Mouse (Mus musculus) kidney, embryonic 16.5 days (tissue): ENCODE results near the gene Mmrn1. TPM values are rescaled to one million over a fixed set of nuclear protein-coding genes. Genes with fewer than 3 reads are reported as not detected.

Experiments used
- ATAC-seq: fragments of 200-750 bp; cut with Nextera tagmentation; 2 replicates; pipeline ENCODE4 v1.8.0; 2017; ENCODE audit warnings: moderate TSS enrichment; ENCODE audit not compliant: low FRiP score, low TSS enrichment
- H3K27ac ChIP-seq: fragments of 300-500 bp; sonication (generic); 2 replicates; pipeline ENCODE4 v1.5.1; 2014; ENCODE audit warnings: low read length
- H3K27me3 ChIP-seq: fragments of 300-500 bp; sonication (generic); 2 replicates; pipeline ENCODE4 v1.6.1; 2014; ENCODE audit warnings: low read length, control low read depth, mixed read lengths; ENCODE audit not compliant: insufficient read depth
- H3K36me3 ChIP-seq: fragments of 300-500 bp; sonication (generic); 2 replicates; pipeline ENCODE4 v1.6.1; 2014; ENCODE audit warnings: low read length, control low read depth, mixed read lengths; ENCODE audit not compliant: insufficient read depth
- H3K4me1 ChIP-seq: fragments of 300-500 bp; sonication (generic); 2 replicates; pipeline ENCODE4 v1.6.1; 2014; ENCODE audit warnings: low read length, control low read depth, mixed read lengths; ENCODE audit not compliant: insufficient read depth
- H3K4me2 ChIP-seq: fragments of 300-500 bp; sonication (generic); replicated peaks from 2 replicates; pipeline ENCODE4 v1.6.1; 2014; ENCODE audit warnings: low read depth, low read length
- H3K4me3 ChIP-seq: fragments of 300-500 bp; sonication (generic); 2 replicates; pipeline ENCODE4 v1.5.1; 2014; ENCODE audit warnings: mild to moderate bottlenecking, low read length
- H3K9ac ChIP-seq: fragments of 300-500 bp; sonication (generic); replicated peaks from 2 replicates; pipeline ENCODE4 v1.6.1; 2014; ENCODE audit warnings: low read length
- H3K9me3 ChIP-seq: fragments of 300-500 bp; sonication (generic); 2 replicates; pipeline ENCODE4 v1.6.1; 2016; ENCODE audit warnings: low read length, control low read depth
- WGBS: fragments of 180-500 bp; shearing (Covaris S2); extraction: QIAGEN DNeasy Blood & Tissue Kit; methylation state at CpG from one replicate; pipeline ENCODE4 v1.1.7; 2014; 5-methylcytosine and 5-hydroxymethylcytosine counted together
- polyA plus RNA-seq: library from polyadenylated mRNA; unstranded; fragments of >200 nt; fragmentation: Nextera tagmentation; extraction: Ambion mirVana; gene quantifications from 2 replicates; pipeline ENCODE4 v1.2.1, GENCODE M21; 2015

The Mmrn1 gene
- polyA plus RNA-seq, 1 experiment from 2014 or later, result 6.2 TPM

DNA sequence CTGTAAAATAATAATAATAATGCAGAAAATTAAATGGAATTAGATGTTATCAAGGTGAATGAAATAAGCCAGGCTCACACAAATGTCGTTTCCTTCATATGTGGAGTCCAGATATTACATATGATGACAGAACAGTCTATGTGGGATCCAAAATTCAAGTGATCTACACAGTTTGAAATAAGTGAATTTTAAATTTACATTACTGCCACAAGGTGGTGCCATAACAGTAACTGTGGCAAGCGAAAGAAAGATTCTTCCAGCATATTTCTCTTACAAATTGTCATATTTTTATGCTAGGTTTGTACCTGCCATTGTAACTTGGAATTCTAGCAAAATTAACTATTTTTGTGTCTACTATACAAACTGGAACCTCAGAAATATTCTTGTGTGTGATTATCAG is 61.1 kb downstream of the Mmrn1 start:
- Histone ChIP-seq H3K4me2 (no peak overlapping the region), H3K36me3 (no peaks in the 10 kb centered on the region), H3K4me3 (no peak overlapping the region), H3K9me3 (no peaks in the 10 kb centered on the region), H3K27ac (no peak overlapping the region), H3K9ac (no peak overlapping the region), H3K27me3 (no peaks in the 10 kb centered on the region), H3K4me1 (no peaks in the 10 kb centered on the region)
- WGBS, result 56% methylated on average over 2 of the region's 2 CpGs
- no peak for ATAC-seq

DNA sequence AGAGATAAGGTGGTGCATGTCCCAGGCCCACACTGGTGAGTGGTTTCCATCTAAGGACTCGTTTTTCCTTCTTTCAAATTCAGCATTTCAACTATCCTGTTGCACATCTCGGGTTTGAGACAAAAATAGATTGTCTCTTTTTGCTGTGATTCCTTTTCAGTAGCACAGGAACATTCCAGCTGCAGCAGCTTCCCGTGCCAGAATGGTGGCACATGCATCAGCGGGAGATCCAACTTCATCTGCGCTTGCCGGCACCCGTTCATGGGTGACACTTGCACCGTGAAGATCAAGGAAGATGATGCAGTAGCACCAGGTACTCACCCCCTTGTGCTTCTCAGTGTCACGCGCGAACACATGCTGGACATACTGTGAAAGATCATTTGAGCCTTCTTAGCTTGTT is 62.1 kb downstream of the Mmrn1 start:
- H3K4me2 ChIP-seq, result no peak overlapping the region
- H3K4me1 ChIP-seq, result no peaks in the 10 kb centered on the region
- ATAC-seq, result no peak
- no peak overlapping the region for H3K9ac ChIP-seq
- H3K4me3 ChIP-seq, result no peak overlapping the region
- no peaks in the 10 kb centered on the region for H3K9me3 ChIP-seq
- no peaks in the 10 kb centered on the region for H3K27me3 ChIP-seq
- 82% methylated on average over 11 of the region's 11 CpGs for WGBS
- H3K27ac ChIP-seq, result no peak overlapping the region
- no peaks in the 10 kb centered on the region for H3K36me3 ChIP-seq

DNA sequence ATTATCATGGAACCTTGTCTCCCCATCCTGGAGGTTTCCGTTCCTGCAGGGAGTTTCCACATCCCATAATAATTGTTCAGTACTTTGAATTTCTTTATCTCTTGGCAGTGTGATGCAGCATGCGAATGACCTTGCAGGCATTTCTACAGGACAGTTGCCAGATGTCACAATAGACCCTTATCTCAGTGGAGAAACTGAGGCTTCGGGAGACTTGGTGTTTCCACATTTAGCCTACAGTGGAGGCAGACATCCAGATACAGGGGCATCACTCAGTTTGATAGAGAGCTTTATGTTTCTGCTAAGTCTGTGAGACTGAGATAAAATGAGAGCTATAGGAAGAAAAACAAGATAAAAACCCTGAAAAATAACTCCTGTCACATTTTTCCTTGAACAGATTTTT is 63.0 kb downstream of the Mmrn1 start:
- no peaks in the 10 kb centered on the region for H3K4me1 ChIP-seq
- no peaks in the 10 kb centered on the region for H3K27me3 ChIP-seq
- no peaks in the 10 kb centered on the region for H3K36me3 ChIP-seq
- H3K27ac ChIP-seq, result no peak overlapping the region
- no peak for ATAC-seq
- H3K9ac ChIP-seq, result no peak overlapping the region
- no peaks in the 10 kb centered on the region for H3K9me3 ChIP-seq
- no peak overlapping the region for H3K4me2 ChIP-seq
- 82% methylated on average over 3 of the region's 3 CpGs for WGBS
- H3K4me3 ChIP-seq, result no peak overlapping the region

DNA sequence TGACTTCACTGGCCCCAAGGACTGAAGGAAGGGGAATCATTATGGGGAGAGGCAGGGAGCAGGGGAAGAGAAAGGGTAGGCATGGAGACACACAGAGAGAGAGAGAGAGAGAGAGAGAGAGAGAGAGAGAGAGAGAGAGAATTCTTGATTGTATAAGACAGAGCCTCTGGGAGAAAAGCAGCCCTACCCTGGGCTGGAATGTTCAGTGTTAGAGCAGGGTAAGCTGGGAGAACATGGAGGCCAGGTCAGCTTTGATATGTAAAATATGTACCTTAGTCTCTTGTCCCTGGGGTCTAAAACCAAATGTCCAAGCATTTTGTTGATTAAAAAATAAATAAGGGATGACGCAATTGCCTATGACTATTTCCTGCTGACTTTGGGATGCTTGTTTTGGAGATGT is 67.6 kb downstream of the Mmrn1 start:
- Histone ChIP-seq H3K4me3 (no peak overlapping the region), H3K4me2 (no peak overlapping the region), H3K9ac (no peak overlapping the region), H3K27me3 (no peaks in the 10 kb centered on the region), H3K4me1 (no peaks in the 10 kb centered on the region), H3K36me3 (no peaks in the 10 kb centered on the region), H3K9me3 (no peaks in the 10 kb centered on the region), H3K27ac (no peak overlapping the region)
- 94% methylated on average over 1 of the region's 1 CpGs for WGBS
- ATAC-seq, result no peak

DNA sequence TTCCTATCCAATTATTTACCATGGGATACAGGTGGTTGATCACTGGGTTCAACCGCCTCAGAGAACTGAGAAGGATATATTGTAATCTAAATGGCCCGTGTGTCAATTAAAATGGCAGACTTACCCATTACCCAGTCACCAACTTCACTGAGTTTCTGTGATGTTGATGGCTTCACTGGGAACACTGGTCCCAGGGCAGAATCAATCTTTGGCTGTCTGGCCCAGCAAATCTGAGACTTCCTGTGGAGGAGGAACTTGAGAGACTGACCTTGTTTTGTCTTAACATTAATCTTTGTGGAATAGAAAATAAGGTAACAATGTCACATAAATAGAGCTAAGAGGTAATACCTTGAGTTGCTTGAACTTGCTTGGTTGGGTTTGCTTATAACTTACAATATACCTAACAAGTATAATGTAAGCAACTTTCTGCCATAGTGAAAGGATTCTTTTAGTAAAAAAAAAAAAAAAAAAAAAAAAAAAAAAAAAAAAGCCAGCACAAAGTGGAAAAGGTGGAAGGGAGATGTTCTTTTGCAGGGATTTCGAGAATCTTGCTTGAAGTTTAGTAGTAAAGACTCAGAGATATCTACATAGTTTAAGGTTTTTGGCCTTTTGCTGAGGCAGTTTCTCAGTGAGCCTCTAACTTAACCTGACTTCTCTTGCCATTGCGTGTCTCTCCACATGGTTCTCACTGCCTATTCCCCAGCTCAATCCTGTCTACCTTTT is 68.8 kb downstream of the Mmrn1 start:
- H3K4me3 ChIP-seq, result no peak overlapping the region
- WGBS, result 58% methylated on average over 4 of the region's 4 CpGs
- H3K4me2 ChIP-seq, result no peak overlapping the region
- no peaks in the 10 kb centered on the region for H3K36me3 ChIP-seq
- H3K9me3 ChIP-seq, result no peaks in the 10 kb centered on the region
- no peak for ATAC-seq
- H3K27me3 ChIP-seq, result no peaks in the 10 kb centered on the region
- H3K4me1 ChIP-seq, result no peaks in the 10 kb centered on the region
- H3K27ac ChIP-seq, result no peak overlapping the region
- H3K9ac ChIP-seq, result no peak overlapping the region

DNA sequence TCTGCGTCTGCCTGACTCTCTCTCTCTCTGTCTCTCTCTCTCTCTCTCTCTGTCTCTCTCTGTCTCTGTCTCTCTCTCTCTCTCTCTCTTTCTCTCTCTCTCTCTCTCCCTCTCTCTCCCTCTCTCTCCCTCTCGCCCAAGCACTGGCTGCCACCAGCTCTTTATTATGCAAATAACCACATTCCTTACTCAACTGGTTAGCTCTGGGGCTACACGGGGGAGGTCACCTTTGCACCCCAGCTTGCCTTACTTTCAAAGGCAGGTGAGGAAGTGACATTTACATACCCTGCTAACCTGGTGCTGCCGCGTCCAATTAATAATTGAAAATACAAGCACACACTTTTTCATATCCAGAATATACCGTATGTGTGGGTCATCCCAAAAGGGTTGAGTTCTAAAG is 69.3 kb downstream of the Mmrn1 start:
- no peaks in the 10 kb centered on the region for H3K9me3 ChIP-seq
- no peak overlapping the region for H3K4me3 ChIP-seq
- H3K27ac ChIP-seq, result 0 out of 2 replicates have a peak overlapping the region, but pooled peaks have one; percentile 18
- peak; percentile 51; the same call in 1 of the 2 replicates for ATAC-seq
- H3K36me3 ChIP-seq, result no peaks in the 10 kb centered on the region
- 28% methylated on average over 6 of the region's 6 CpGs for WGBS
- no peaks in the 10 kb centered on the region for H3K4me1 ChIP-seq
- no peak overlapping the region for H3K9ac ChIP-seq
- H3K27me3 ChIP-seq, result no peaks in the 10 kb centered on the region
- H3K4me2 ChIP-seq, result no peak overlapping the region

DNA sequence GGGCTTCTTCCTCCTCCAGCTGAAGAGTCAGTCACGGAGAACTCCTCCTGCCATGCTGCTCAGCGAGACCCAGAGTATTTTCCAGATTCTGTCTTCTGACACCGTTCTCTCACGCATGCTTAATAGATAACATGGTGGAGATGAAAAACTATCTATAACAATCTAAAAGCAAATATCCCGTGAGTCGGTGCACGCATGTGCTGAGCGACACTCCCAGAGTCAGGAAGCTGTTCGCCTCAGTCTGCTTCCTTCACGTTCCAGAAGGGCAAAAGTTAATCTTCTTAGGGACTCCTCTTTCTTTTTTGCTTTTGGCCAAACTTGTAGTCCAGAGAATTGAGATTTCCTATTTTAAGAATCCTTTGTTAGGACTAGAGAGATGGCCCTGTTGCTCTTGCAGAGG is 69.7 kb downstream of the Mmrn1 start:
- H3K9me3 ChIP-seq, result no peaks in the 10 kb centered on the region
- H3K9ac ChIP-seq, result no peak overlapping the region
- H3K27ac ChIP-seq, result 0 out of 2 replicates have a peak overlapping the region, but pooled peaks have one; percentile 18
- 0 out of 2 replicates have a peak, but pooled peaks have one; percentile 9 for ATAC-seq
- H3K36me3 ChIP-seq, result no peaks in the 10 kb centered on the region
- 58% methylated on average over 10 of the region's 10 CpGs for WGBS
- H3K4me2 ChIP-seq, result no peak overlapping the region
- H3K27me3 ChIP-seq, result no peaks in the 10 kb centered on the region
- H3K4me1 ChIP-seq, result no peaks in the 10 kb centered on the region
- H3K4me3 ChIP-seq, result no peak overlapping the region

DNA sequence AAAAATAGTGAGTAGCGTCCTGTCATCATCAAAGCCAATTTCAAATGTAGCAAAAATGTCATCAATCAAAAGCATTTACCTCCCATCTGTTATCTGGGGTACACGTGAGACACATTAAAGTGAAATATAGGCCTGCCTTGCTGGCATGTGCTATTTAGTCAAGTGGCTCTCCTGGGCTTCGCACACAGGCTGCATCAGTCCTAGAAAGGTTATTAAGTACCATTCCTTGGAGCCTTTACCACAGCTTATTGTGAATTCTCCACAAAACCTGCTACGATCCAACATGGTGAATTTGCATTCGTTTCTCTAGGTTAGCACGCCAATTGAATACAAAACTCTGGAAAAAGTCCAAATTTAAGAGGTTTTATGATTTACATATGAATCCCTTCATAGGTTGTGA is 70.8 kb downstream of the Mmrn1 start:
- no peak for ATAC-seq
- no peak overlapping the region for H3K4me3 ChIP-seq
- 55% methylated on average over 6 of the region's 6 CpGs for WGBS

DNA sequence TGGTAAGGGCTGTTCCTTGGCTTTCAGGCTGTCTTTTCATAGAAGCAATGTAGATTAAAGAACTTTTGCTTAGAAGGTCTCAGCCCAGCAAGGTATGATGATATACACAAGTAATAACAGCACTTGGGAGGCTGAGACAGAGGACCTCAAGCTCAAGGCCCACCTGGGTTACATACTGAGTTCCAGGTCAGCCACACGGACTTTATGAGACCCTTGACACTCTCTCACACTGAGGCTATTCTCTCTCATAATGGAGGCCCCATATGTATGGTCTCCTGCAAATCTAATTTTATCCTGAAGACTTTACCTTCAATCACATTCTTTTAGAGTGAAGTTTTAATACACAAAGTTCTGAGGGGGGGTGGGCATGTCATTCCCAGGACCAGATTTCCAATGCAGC is 71.6 kb downstream of the Mmrn1 start:
- peaks cover 5% of the 10 kb centered on the region; the same call in 1 of the 2 replicates for H3K9me3 ChIP-seq
- no peaks in the 10 kb centered on the region for H3K36me3 ChIP-seq
- no peak overlapping the region for H3K4me3 ChIP-seq
- no peak for ATAC-seq
- no peak overlapping the region for H3K9ac ChIP-seq
- H3K27me3 ChIP-seq, result no peaks in the 10 kb centered on the region
- WGBS, result 52% methylated on average over 1 of the region's 1 CpGs
- H3K4me1 ChIP-seq, result no peaks in the 10 kb centered on the region
- H3K4me2 ChIP-seq, result no peak overlapping the region
- H3K27ac ChIP-seq, result 0 out of 2 replicates have a peak overlapping the region, but pooled peaks have one; percentile 25

More for the DNA sequence above, 70.8 kb downstream of the Mmrn1 start:
- Histone ChIP-seq H3K9me3 (no peaks in the 10 kb centered on the region), H3K36me3 (no peaks in the 10 kb centered on the region), H3K4me2 (no peak overlapping the region), H3K9ac (no peak overlapping the region), H3K27me3 (no peaks in the 10 kb centered on the region), H3K4me1 (no peaks in the 10 kb centered on the region), H3K27ac (no peak overlapping the region)

DNA sequence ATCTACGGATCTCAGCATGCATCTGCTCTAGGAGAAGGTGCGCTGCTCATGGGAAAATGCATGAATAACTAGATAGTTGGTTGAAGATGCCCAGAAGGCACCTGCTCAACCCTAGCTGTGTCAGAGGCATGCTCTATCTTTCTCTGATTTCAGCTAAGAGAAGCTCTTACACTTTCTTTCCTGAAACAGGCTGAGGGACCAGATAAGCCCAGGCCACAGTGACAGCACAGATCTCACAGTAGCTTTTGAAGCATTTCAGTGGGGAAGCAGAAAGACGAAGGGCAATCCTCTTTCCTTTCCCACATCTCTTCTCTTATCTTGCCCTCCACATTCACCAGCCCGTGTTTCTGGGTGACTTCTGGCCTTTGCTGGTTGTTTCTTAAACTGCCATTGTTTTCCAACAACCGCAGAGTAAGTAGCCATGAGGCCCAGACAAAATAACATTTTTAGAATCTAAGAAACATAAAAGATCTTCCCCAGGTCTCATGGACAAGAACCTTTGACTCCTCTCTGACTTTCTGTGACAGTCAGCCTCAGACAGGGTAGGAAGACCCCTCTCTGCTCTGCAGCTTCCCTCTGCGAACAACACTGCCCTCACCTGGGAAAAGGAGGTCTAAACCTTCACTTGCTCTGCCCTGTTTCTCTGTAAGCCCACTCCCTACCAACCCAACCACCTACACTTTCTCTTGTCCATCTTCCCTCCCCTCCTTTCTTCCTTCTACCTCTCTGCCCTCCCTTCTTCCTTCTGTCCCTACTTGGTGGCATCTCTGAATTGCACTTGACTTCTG is 76.4 kb downstream of the Mmrn1 start:
- Histone ChIP-seq H3K27me3 (no peaks in the 10 kb centered on the region), H3K4me2 (no peak overlapping the region), H3K36me3 (no peaks in the 10 kb centered on the region), H3K4me1 (no peaks in the 10 kb centered on the region), H3K4me3 (no peak overlapping the region), H3K9me3 (peaks cover 11% of the 10 kb centered on the region), H3K9ac (no peak overlapping the region), H3K27ac (no peak overlapping the region)
- no peak for ATAC-seq
- WGBS, result 85% methylated on average over 6 of the region's 6 CpGs
